Mouse (Mus musculus) thymus, adult 2 months (tissue): ENCODE measurements around the gene Cacnb1. TPM values are rescaled to one million over a fixed set of nuclear protein-coding genes. Genes with fewer than 3 reads are reported as not detected.

ENCODE experiments used
- DNase-seq: peaks from one replicate; pipeline ENCODE4 v3.0.0; 2021
- H3K27ac ChIP-seq: fragments of 200-500 bp; 2 replicates; pipeline ENCODE4 v1.5.1; 2012; ENCODE audit warnings: low read length, control low read depth; ENCODE audit not compliant: control insufficient read depth, insufficient read depth
- H3K27me3 ChIP-seq: fragments of 200-500 bp; 2 replicates; pipeline ENCODE4 v1.6.1; 2012; ENCODE audit warnings: mild to moderate bottlenecking, low read length, moderate library complexity, mixed read lengths; ENCODE audit not compliant: control insufficient read depth, insufficient read depth
- H3K36me3 ChIP-seq: fragments of 200-500 bp; 2 replicates; pipeline ENCODE4 v1.6.1; 2012; ENCODE audit warnings: mild to moderate bottlenecking, low read length, moderate library complexity; ENCODE audit not compliant: control insufficient read depth, insufficient read depth
- H3K4me1 ChIP-seq: fragments of 200-500 bp; replicated peaks from 2 replicates; pipeline ENCODE4 v1.6.1; 2012; ENCODE audit warnings: low read length; ENCODE audit not compliant: control insufficient read depth, insufficient read depth
- H3K4me3 ChIP-seq: fragments of 200-500 bp; 2 replicates; pipeline ENCODE4 v1.5.1; 2012; ENCODE audit warnings: mild to moderate bottlenecking, low read length, control low read depth, moderate library complexity; ENCODE audit not compliant: control insufficient read depth, insufficient read depth
- CTCF ChIP-seq: fragments of 200-500 bp; IDR thresholded peaks from 2 replicates; pipeline ENCODE4 v1.5.1; 2012; ENCODE audit warnings: mild to moderate bottlenecking, control low read depth, low read length, moderate library complexity, borderline replicate concordance; ENCODE audit not compliant: control insufficient read depth, poor library complexity, insufficient read depth; ENCODE audit errors: extremely low read depth
- POLR2A ChIP-seq: fragments of 200-500 bp; IDR thresholded peaks from 2 replicates; pipeline ENCODE4 v1.6.1; 2012; ENCODE audit warnings: mild to moderate bottlenecking, low read length, control low read depth, moderate library complexity; ENCODE audit not compliant: control insufficient read depth, poor library complexity, insufficient read depth; ENCODE audit errors: extremely low read depth
- WGBS: fragments of 180-500 bp; shearing (Covaris S2); methylation state at CpG from one replicate; pipeline ENCODE4 v1.1.7; 2018; 5-methylcytosine and 5-hydroxymethylcytosine counted together
- polyA plus RNA-seq: library from polyadenylated mRNA; depleted of rRNA; stranded (reverse); fragments of >200 nt; gene quantifications from 2 replicates; pipeline ENCODE4 v1.2.3, GENCODE M21; 2012; rRNA removed

Cacnb1 gene
- polyA plus RNA-seq, 1 experiment, result 27.1 TPM

DNA sequence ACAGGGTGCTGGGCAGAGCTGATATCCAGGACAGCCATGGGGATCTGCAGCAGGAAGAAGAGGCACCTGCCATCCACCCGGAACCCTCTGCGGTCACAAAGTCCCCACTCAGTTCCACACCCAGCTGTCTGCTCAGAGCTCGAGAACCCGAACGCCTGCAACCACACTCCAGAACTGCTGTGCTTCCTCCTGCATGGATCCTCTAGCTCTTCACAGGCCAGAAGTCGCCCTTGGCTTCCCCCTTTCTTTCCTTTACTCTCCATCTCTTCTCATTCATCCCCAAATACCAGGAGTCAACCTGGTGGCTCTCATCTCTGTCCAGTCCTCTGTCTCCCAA lies 68.9 kb downstream of the Cacnb1 start:
- TF ChIP-seq CTCF (no peak), POLR2A (no peak)
- Histone ChIP-seq H3K27ac (peak overlapping the region; percentile 78), H3K4me1 (peaks cover 47% of the 10 kb centered on the region), H3K4me3 (0 out of 2 replicates have a peak overlapping the region, but pooled peaks have one; percentile 36), H3K36me3 (peaks cover 12% of the 10 kb centered on the region; the same call in 1 of the 2 replicates), H3K27me3 (no peaks in the 10 kb centered on the region)
- no peak for DNase-seq
- WGBS, result 69% methylated on average over 6 of the region's 6 CpGs

DNA sequence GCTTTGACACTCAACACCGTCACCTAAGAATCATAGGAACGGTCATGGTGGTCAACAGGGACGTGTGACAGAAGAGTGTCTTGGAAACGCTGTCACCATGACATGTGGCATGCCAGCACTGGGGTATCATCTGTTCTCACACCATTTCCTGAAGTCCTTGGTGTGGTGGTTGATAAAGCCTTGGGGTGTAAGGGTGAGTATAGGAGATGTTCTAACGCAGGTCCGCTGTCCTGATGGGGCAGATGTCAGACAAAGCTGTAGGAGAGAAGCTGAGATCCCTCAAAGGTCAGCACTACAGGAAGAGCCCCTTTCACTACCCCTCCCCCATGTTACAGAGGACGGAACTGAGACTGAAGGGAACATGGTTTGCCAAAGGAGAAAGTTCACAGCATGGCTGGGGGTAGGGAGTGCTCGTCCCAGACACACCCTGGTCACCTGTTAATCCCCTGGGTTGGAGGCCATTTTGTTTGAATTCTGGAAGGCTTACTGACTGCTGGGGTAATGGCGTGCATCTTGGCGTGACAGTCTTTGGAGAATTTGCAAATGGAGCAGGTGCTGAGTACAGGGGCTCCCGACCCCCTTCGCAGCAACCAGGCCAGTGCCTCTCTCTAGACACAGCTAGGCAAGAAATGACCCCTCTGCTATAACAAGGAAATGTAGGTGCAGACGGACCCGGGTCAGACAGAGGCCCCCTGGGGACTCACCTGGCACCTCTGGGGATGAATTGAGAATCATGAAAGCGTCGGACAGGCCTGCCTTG lies 69.5 kb downstream of the Cacnb1 start:
- no peak overlapping the region for H3K4me3 ChIP-seq
- WGBS, result 90% methylated on average over 16 of the region's 16 CpGs
- H3K36me3 ChIP-seq, result peaks cover 12% of the 10 kb centered on the region; the same call in 1 of the 2 replicates
- no peak for DNase-seq
- no peak overlapping the region for H3K27ac ChIP-seq
- H3K4me1 ChIP-seq, result peaks cover 42% of the 10 kb centered on the region
- no peaks in the 10 kb centered on the region for H3K27me3 ChIP-seq
- TF ChIP-seq CTCF, result no peak
- no peak for TF ChIP-seq POLR2A

DNA sequence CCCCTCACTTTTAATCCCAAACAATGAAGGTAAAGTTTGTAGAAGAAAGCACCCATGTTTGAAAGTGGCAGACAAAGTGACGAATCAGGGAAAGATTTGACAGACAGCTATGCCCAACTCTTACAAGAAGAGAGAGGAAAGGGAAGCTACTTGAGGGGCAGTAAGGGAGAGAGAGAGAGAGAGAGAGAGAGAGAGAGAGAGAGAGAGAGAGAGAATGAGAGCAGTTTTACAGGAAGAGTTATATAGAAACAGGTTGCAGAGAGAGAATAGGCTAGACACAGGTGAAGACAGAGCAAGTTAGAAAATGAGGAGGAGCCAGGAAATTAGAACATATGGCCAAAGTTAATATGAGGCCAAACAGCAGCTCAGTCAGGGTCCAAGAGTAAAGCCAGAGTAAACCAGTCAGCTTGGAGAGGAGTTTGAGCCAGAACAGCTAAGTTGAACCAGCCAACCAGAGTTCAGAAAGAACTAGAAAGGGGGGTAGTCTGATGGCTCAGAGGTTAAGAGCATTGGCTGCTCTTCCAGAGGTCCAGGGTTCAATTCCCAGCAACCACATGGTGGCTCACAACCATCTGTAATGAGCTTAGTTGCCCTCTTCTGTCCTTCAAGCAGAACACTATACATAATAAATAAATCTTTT lies 70.3 kb downstream of the Cacnb1 start:
- H3K36me3 ChIP-seq, result peaks cover 12% of the 10 kb centered on the region; the same call in 1 of the 2 replicates
- H3K27me3 ChIP-seq, result no peaks in the 10 kb centered on the region
- H3K4me3 ChIP-seq, result no peak overlapping the region
- H3K4me1 ChIP-seq, result peaks cover 42% of the 10 kb centered on the region
- H3K27ac ChIP-seq, result no peak overlapping the region
- no peak for DNase-seq
- WGBS, result 97% methylated on average over 1 of the region's 1 CpGs
- no peak for TF ChIP-seq POLR2A

Other genes with a start within 250 kb of the Cacnb1 start
- gene 1700001P01Rik, start 247.1 kb downstream of the Cacnb1 start, polyA plus RNA-seq, result 0.38 and 0.50 TPM in 2 replicates
- gene Rpl23, start 240.6 kb downstream of the Cacnb1 start, polyA plus RNA-seq, result 140 and 154 TPM in 2 replicates
- 167 and 178 TPM in 2 replicates for gene Lasp1, start 224.0 kb downstream of the Cacnb1 start, polyA plus RNA-seq
- gene B230217C12Rik, start 182.3 kb downstream of the Cacnb1 start, polyA plus RNA-seq, result 4.7 and 6.2 TPM in 2 replicates
- gene Fbxo47, start 138.9 kb downstream of the Cacnb1 start, polyA plus RNA-seq, result 0.19 and 0.28 TPM in 2 replicates
- 77.5 and 94.1 TPM in 2 replicates for gene Plxdc1, start 36.6 kb downstream of the Cacnb1 start, polyA plus RNA-seq
- 181 and 217 TPM in 2 replicates for gene Arl5c, start 26.9 kb downstream of the Cacnb1 start, polyA plus RNA-seq
- 1,012 and 1,033 TPM in 2 replicates for gene Rpl19, start 3.7 kb upstream of the Cacnb1 start, polyA plus RNA-seq
- gene Stac2, start 30.4 kb upstream of the Cacnb1 start, polyA plus RNA-seq, result 0.50 and 0.55 TPM in 2 replicates
- gene Fbxl20, start 127.4 kb upstream of the Cacnb1 start, polyA plus RNA-seq, result 37.8 and 40.3 TPM in 2 replicates
- gene Med1, start 170.3 kb upstream of the Cacnb1 start, polyA plus RNA-seq, result 29.0 and 30.8 TPM in 2 replicates
- 27.0 and 30.4 TPM in 2 replicates for gene Cdk12, start 180.0 kb upstream of the Cacnb1 start, polyA plus RNA-seq